Mouse (Mus musculus) forebrain, embryonic 13.5 days (tissue): Measurements from ENCODE around the gene Tcp1. TPM values are rescaled to one million over a fixed set of nuclear protein-coding genes. Genes with fewer than 3 reads are reported as not detected.

Experiments
- ATAC-seq: fragments of 200-750 bp; cut with Nextera tagmentation; 2 replicates; pipeline ENCODE4 v1.8.0; 2017
- H3K27ac ChIP-seq: fragments of 300-500 bp; sonication (generic); 2 replicates; pipeline ENCODE4 v1.5.1; 2015; ENCODE audit warnings: inconsistent platforms, mild to moderate bottlenecking, moderate library complexity
- H3K27me3 ChIP-seq: fragments of 300-500 bp; sonication (generic); 2 replicates; pipeline ENCODE4 v1.6.1; 2015; ENCODE audit warnings: mild to moderate bottlenecking, inconsistent platforms
- H3K36me3 ChIP-seq: fragments of 300-500 bp; sonication (generic); 2 replicates; pipeline ENCODE4 v1.6.1; 2015; ENCODE audit warnings: mild to moderate bottlenecking, inconsistent platforms; ENCODE audit not compliant: poor library complexity, severe bottlenecking
- H3K4me1 ChIP-seq: fragments of 300-500 bp; sonication (generic); 2 replicates; pipeline ENCODE4 v1.6.1; 2015; ENCODE audit warnings: inconsistent platforms
- H3K4me2 ChIP-seq: fragments of 300-500 bp; sonication (generic); 2 replicates; pipeline ENCODE4 v1.6.1; 2015; ENCODE audit warnings: inconsistent platforms, mild to moderate bottlenecking, moderate library complexity
- H3K4me3 ChIP-seq: fragments of 300-500 bp; sonication (generic); 2 replicates; pipeline ENCODE4 v1.5.1; 2015; ENCODE audit warnings: mild to moderate bottlenecking, inconsistent platforms
- H3K9ac ChIP-seq: fragments of 300-500 bp; sonication (generic); 2 replicates; pipeline ENCODE4 v1.6.1; 2015; ENCODE audit warnings: mild to moderate bottlenecking, inconsistent platforms
- H3K9me3 ChIP-seq: fragments of 300-500 bp; sonication (generic); replicated peaks from 2 replicates; pipeline ENCODE4 v1.6.1; 2016; ENCODE audit warnings: inconsistent platforms
- WGBS: fragments of 180-500 bp; shearing (Covaris S2); methylation state at CpG from one replicate; pipeline ENCODE4 v1.1.7; 2015; 5-methylcytosine and 5-hydroxymethylcytosine counted together
- polyA plus RNA-seq: library from polyadenylated mRNA; unstranded; fragments of >200 nt; fragmentation: Nextera tagmentation; extraction: Ambion mirVana; gene quantifications from 2 replicates; pipeline ENCODE4 v1.2.1, GENCODE M21; 2015

Gene Tcp1
- 470 and 497 TPM in 2 replicates for polyA plus RNA-seq

DNA sequence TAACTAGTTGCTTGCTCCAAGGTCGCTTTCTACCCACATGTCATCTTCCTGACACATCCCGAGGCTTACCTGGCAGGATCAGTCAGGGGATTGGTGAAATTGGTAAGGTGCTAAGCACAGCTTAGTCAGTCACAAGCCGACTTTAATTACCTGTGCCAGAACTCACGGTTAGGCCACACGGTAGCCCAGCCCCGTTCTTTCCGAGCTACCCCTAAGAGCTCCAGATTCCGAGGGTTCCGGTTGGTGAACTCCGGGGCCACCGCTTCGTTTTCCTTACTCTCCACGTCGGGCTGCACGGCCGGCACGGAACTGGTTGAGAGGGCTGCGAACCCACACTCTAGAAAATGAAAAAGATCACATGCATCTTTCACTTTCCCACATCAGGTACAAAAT lies at the start of gene Tcp1:
Gene Tcp1, plus strand, starts transcription at position 214 of the 393 bp plus-strand sequence.
- Histone ChIP-seq H3K27me3 (no peaks in the 10 kb centered on the region), H3K9ac (peak within 1 kb of the TSS; percentile 98), H3K27ac (peak within 1 kb of the TSS; percentile 79), H3K4me1 (peaks cover 21% of the 10 kb centered on the region), H3K4me3 (peak within 1 kb of the TSS; percentile 96), H3K9me3 (no peaks in the 10 kb centered on the region), H3K36me3 (peaks cover 59% of the 10 kb centered on the region), H3K4me2 (peak within 1 kb of the TSS; percentile 90)
- 0 out of 2 replicates have a peak, but pooled peaks have one; percentile 0 for ATAC-seq
- 1% methylated on average over 18 of the region's 18 CpGs for WGBS

DNA sequence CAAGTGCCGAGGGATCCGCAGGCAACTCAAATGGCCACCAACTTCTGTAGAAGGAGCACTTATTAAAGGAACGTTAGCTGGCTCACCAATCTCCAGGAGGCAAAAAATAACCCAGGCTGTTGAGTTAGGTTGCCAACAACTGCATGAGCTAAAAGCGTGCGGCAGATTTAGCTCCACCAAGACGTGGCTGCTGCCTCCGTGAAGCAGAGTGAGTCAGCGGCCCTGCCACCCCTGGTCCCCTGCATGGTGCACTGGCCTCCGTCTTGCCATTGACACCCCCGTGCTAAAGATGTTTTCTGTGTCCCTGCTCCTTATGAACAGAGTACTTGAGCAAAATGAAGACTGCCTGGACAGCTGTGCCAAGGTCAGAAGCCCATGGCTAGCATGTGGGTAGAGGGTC lies 48.6 kb upstream of the Tcp1 start:
- no peaks in the 10 kb centered on the region for H3K4me1 ChIP-seq
- no peaks in the 10 kb centered on the region for H3K27me3 ChIP-seq
- no peak for ATAC-seq
- WGBS: 84% methylated on average over 10 of the region's 10 CpGs
- H3K4me2 ChIP-seq: no peak overlapping the region
- H3K36me3 ChIP-seq: no peaks in the 10 kb centered on the region
- H3K27ac ChIP-seq: no peak overlapping the region
- no peaks in the 10 kb centered on the region for H3K9me3 ChIP-seq
- no peak overlapping the region for H3K9ac ChIP-seq
- H3K4me3 ChIP-seq: no peak overlapping the region

DNA sequence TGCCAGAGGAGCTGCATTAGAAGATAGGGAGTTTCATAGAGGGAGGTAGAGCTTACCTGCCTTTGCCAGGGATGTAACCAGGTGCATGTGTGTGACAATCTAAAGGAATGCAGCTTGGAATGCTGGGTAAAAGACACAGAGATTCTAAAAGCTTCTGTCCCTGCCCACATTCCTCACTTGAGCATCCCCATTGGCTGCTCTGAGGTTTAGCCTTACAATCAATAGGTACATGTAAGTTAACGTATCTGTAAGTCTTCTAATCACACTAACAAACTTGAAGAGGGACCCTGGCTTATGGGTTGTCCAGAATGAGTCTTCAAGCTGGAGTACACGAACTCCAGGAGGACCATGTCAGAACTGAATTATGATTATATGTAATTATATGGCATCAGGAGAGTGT lies 47.5 kb upstream of the Tcp1 start, which contains the start of gene Mas1:
Gene Mas1, minus strand, starts transcription at position 101 of the 400 bp plus-strand sequence.
- Histone ChIP-seq H3K27me3 (no peaks in the 10 kb centered on the region), H3K9ac (no peak within 1 kb of the TSS), H3K4me3 (no peak within 1 kb of the TSS), H3K4me1 (no peaks in the 10 kb centered on the region), H3K9me3 (no peaks in the 10 kb centered on the region), H3K4me2 (no peak within 1 kb of the TSS), H3K36me3 (no peaks in the 10 kb centered on the region), H3K27ac (no peak within 1 kb of the TSS)
- WGBS: 64% methylated on average over 2 of the region's 2 CpGs
- ATAC-seq: no peak

DNA sequence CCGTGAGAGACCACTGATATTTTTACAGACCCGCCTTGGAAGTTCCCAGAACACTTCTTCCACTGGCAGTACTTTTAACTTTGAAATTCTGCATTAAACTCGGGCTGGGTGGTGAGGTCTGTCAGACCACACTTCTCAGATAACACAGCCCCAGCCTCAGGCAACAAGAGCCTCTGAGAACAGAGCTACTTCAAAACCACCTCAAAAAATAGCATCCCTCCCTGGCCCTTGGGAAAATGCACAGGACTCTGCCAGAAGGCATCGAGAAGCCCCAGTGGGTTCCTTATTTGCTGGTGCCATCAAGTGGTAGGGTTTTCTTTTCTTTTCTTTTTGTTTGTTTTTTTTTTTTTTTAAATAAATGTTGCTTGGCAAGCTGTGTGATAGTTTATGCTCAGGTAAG lies 46.9 kb upstream of the Tcp1 start:
- H3K9me3 ChIP-seq: no peaks in the 10 kb centered on the region
- H3K4me3 ChIP-seq: no peak overlapping the region
- no peaks in the 10 kb centered on the region for H3K27me3 ChIP-seq
- WGBS: 56% methylated on average over 4 of the region's 4 CpGs
- no peak overlapping the region for H3K4me2 ChIP-seq
- H3K27ac ChIP-seq: no peak overlapping the region
- H3K9ac ChIP-seq: no peak overlapping the region
- H3K4me1 ChIP-seq: no peaks in the 10 kb centered on the region
- no peaks in the 10 kb centered on the region for H3K36me3 ChIP-seq
- no peak for ATAC-seq

DNA sequence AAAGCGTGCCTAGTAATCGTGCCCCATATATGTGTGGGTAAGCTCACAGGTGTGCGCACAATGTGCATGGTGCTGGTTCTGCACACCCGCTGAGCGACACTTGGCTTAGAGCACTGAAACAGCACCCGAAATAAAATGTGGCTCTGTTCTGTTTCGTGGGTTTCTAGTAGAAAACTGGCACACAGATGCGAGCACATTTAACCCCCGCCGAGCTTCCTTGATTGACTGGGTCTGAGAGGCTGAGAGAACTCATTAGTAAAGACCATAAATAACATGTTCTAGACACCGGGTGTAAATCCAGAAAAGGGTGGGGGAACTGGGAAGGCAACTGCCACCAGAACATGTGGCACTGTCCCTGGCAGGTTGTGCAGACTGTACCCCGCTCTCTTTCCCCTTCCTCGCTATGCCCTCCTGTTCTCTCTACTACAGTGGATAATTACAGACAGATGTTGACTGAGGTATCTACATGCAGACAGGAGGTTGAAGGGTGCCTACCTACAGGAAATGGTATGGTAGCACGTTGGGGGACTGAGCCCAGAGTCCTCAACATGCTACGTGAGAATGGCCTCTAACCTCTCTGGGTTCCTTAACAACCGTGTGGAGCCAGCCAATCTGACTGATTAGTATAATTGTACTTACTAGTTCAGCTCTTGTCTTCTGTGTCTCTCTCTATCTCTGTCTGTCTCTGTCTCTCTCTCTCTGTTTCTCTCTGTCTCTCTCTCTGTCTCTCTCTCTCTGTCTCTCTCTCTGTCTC lies 43.0 kb upstream of the Tcp1 start:
- H3K4me3 ChIP-seq: no peak overlapping the region
- no peak overlapping the region for H3K9ac ChIP-seq
- no peak for ATAC-seq
- H3K27me3 ChIP-seq: no peaks in the 10 kb centered on the region
- 66% methylated on average over 16 of the region's 16 CpGs for WGBS
- H3K36me3 ChIP-seq: no peaks in the 10 kb centered on the region
- no peaks in the 10 kb centered on the region for H3K9me3 ChIP-seq
- H3K27ac ChIP-seq: no peak overlapping the region
- no peaks in the 10 kb centered on the region for H3K4me1 ChIP-seq
- H3K4me2 ChIP-seq: no peak overlapping the region

DNA sequence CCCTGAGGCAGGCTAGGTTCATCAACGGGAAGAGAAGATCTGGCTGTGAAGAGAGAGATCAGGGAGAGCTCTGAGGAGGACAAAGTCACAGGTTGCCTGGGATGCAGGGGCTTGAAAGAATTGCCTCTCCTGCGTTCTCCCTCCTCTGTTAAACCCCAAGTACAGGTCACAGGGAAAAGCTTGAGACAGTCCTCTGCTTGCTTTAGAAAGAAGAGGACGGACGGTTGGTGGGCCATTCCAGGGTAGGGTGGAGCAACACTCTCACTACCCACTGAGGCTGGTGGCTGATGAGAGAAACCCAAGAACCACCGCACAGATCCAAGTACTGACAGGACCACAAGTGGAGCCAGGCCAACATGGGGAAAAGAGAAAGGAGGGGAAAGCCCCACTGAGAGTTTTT lies 39.8 kb upstream of the Tcp1 start, which contains the start of gene Mrgprh:
Gene Mrgprh, plus strand, starts transcription at position 301 of the 400 bp plus-strand sequence.
- H3K27me3 ChIP-seq: no peaks in the 10 kb centered on the region
- no peaks in the 10 kb centered on the region for H3K36me3 ChIP-seq
- no peak within 1 kb of the TSS for H3K4me3 ChIP-seq
- ATAC-seq: no peak
- H3K4me1 ChIP-seq: no peaks in the 10 kb centered on the region
- H3K27ac ChIP-seq: no peak within 1 kb of the TSS
- WGBS: 84% methylated on average over 5 of the region's 5 CpGs
- no peaks in the 10 kb centered on the region for H3K9me3 ChIP-seq
- H3K4me2 ChIP-seq: no peak within 1 kb of the TSS
- H3K9ac ChIP-seq: no peak within 1 kb of the TSS

DNA sequence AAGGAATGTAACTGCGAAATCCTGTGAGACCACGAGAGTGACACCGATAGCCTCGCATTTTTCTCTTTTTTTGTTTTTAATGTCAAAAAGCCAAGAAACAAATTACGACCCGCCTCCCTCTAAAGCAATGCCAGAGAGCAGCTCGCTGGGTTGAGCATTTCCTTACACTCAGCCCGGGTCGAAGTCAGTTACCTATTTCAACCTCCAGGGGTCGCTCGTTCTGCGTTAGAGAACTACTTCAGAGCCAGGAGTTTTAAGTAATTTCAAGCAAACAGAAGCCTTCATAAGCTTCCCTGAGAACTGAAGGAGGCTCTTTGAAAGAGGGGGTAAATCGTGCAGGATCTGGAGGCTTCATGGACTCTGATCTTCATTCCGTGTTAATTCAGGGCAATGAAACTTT lies 35.3 kb upstream of the Tcp1 start:
- no peak overlapping the region for H3K9ac ChIP-seq
- no peak overlapping the region for H3K27ac ChIP-seq
- no peaks in the 10 kb centered on the region for H3K4me1 ChIP-seq
- H3K4me3 ChIP-seq: no peak overlapping the region
- H3K4me2 ChIP-seq: peak overlapping the region; percentile 34; the same call in 1 of the 2 replicates
- no peaks in the 10 kb centered on the region for H3K9me3 ChIP-seq
- H3K36me3 ChIP-seq: no peaks in the 10 kb centered on the region
- ATAC-seq: peak; percentile 74
- 3% methylated on average over 14 of the region's 14 CpGs for WGBS
- no peaks in the 10 kb centered on the region for H3K27me3 ChIP-seq

DNA sequence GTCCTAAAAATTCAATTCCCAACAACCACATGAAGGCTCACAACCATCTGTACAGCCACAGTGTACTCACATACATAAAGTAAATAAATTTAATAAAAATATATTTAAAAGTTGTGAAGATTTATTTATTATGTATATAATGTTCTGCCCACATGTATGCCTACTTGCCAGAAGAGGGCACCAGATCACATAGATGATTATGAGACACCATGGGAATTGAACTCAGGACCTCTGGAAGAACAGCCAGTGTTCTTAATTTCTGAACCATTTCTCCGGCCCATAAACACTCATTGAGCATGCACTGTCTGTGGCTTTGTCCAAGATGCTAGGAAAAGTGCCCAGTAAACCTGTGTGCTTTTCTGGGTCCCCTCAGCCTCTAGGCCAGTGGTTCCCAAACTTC lies 34.3 kb upstream of the Tcp1 start:
- Histone ChIP-seq H3K4me2 (no peak overlapping the region), H3K4me1 (no peaks in the 10 kb centered on the region), H3K27me3 (no peaks in the 10 kb centered on the region), H3K4me3 (no peak overlapping the region), H3K27ac (no peak overlapping the region), H3K36me3 (no peaks in the 10 kb centered on the region), H3K9me3 (no peaks in the 10 kb centered on the region), H3K9ac (no peak overlapping the region)
- 79% methylated on average over 1 of the region's 1 CpGs for WGBS
- no peak for ATAC-seq

DNA sequence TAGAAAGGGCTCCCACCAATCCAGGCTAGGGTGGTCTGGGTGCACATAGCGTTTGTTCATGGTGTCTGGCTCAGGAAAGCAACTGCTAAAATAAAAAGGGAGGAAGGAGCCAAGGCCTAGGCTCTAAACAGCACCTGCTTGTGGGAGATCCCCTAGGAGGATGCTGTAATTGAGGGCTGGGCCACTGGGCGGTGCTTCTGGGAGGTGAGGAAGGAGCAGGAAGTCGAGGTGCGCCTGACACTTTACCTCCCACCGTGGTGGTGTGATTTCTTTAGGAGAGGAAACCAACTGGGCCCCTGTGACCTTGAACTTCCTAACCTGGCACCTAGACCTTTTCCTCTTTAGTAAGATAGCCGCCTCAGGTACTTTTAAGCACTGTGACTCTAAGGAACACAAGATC lies 28.9 kb upstream of the Tcp1 start:
- Histone ChIP-seq H3K36me3 (peaks cover 28% of the 10 kb centered on the region; the same call in 1 of the 2 replicates), H3K4me2 (no peak overlapping the region), H3K9me3 (no peaks in the 10 kb centered on the region), H3K27me3 (no peaks in the 10 kb centered on the region), H3K4me1 (no peaks in the 10 kb centered on the region), H3K9ac (no peak overlapping the region), H3K27ac (no peak overlapping the region), H3K4me3 (no peak overlapping the region)
- no peak for ATAC-seq
- 47% methylated on average over 6 of the region's 6 CpGs for WGBS

DNA sequence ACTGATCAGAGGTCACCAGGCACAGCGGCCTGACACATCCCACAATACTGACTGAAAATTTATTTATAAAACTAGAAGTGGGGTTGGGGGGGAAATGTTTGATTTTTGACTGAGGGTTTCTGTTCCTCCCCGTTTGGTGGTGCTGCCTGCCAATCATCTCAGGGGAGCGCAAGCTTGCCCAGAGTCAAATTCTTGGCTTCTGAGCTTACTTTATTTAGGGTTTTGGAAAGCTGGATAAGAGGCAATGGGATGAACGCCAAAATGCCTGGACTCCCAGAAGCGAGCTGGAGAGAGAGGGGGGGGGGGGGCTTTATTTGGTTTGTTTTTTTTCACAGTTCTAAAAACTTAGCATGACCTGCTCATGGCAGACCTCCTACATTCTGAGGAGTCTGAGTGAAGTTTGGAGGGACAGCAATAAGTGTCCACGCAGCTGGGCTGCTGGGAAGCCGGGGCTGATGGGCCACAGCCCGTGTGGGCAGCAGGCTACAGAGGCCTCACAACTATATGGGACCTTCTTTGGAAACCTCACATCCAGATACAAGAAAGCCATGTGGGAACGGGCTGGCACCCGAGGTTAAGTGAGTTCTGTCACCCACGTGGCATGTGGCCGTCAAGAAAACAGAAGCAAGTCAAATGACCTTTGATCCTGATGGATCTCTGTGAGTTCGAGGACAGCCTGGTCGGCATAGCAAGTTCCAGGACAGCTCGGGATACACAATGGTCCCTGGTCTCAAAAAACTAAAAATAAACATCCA lies 28.3 kb upstream of the Tcp1 start:
- no peaks in the 10 kb centered on the region for H3K27me3 ChIP-seq
- H3K27ac ChIP-seq: no peak overlapping the region
- no peaks in the 10 kb centered on the region for H3K4me1 ChIP-seq
- H3K4me2 ChIP-seq: no peak overlapping the region
- no peak overlapping the region for H3K4me3 ChIP-seq
- H3K9me3 ChIP-seq: no peaks in the 10 kb centered on the region
- no peak for ATAC-seq
- H3K9ac ChIP-seq: no peak overlapping the region
- WGBS: 87% methylated on average over 15 of the region's 15 CpGs
- peaks cover 32% of the 10 kb centered on the region; the same call in 1 of the 2 replicates for H3K36me3 ChIP-seq

DNA sequence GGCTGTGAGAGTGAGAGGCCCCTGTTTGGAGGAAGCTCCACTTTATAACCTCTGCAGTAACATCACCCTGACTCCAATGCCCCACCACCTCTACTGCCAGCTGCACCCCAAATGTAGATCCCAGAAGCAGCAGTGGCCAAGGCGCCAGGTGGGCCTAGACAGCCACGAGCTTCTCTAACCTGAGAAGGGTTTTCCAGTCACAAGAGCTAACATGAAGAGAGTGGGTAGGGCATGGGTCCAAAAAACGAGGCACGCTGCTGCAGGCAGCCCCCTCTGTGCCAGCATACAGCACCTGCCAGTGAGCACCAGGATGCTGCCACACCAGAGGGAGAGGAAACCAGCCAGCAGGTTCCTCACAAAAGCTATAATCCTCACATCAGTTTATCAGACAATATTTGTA lies 24.4 kb upstream of the Tcp1 start:
- no peak overlapping the region for H3K4me3 ChIP-seq
- H3K9me3 ChIP-seq: no peaks in the 10 kb centered on the region
- WGBS: 82% methylated on average over 4 of the region's 4 CpGs
- H3K4me2 ChIP-seq: no peak overlapping the region
- no peaks in the 10 kb centered on the region for H3K4me1 ChIP-seq
- H3K9ac ChIP-seq: no peak overlapping the region
- no peak overlapping the region for H3K27ac ChIP-seq
- ATAC-seq: no peak
- H3K36me3 ChIP-seq: peaks cover 38% of the 10 kb centered on the region; the same call in 1 of the 2 replicates
- H3K27me3 ChIP-seq: no peaks in the 10 kb centered on the region

DNA sequence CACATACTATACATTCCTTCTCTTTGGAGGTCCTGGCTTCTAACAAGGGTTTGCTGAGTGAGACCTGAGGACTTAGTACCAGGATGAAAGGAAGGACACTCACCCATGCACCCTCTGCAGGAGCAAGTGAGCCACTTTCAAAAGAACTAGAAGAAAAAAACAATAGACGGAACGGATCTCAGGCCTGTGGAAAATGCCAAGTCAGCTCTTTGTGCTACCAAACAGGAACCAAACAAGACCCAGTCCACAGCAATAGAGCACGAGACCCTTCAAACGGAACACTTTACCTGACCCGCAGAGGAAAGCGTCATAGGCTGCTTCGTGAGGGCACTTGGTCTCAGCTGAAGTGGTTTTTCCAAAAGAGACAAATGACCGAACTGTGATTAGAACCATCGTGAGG lies 23.5 kb upstream of the Tcp1 start:
- H3K9ac ChIP-seq: no peak overlapping the region
- no peak for ATAC-seq
- WGBS: 91% methylated on average over 9 of the region's 9 CpGs
- no peak overlapping the region for H3K27ac ChIP-seq
- no peaks in the 10 kb centered on the region for H3K9me3 ChIP-seq
- H3K36me3 ChIP-seq: peaks cover 38% of the 10 kb centered on the region; the same call in 1 of the 2 replicates
- H3K4me3 ChIP-seq: no peak overlapping the region
- no peaks in the 10 kb centered on the region for H3K4me1 ChIP-seq
- H3K4me2 ChIP-seq: no peak overlapping the region
- H3K27me3 ChIP-seq: no peaks in the 10 kb centered on the region
